ENCODE assay signal across 9 mouse cellular contexts in the genomic region with DNA sequence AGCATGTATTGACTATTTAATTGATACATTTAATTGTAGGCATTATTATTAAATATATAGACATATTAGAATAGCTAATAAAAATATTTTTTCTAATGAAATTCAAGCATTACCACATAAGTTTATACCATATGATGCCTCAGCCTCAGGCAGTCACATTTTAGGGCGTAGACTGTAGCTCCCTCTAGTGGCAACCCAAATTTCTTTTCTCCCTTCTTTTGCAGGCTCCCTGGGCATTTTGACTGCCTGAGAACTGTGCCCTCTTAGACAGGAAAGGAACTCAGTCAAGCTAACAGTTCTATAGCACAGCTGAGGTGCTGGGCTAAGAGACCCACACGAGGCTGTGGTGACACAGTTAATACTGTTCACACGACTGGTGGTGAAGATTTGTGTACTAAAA. TPM values are rescaled to one million over a fixed set of nuclear protein-coding genes. Genes with fewer than 3 reads are reported as not detected.
DNase-seq lines count a peak whose midpoint lies in the region; ATAC-seq and TF ChIP-seq lines count a peak whose summit lies in the region.
"Had no signal": no experiment of that assay in that cellular context is flagged by ENCODE, and none has a peak within 500 bp of the region (broad histone marks: within the 10 kb centered on the region; RNA-seq: fewer than 3 reads in every experiment).

No protein-coding gene starts in this region.

- DNase-seq in heart, adult 9 months (ENCODE audit: low spot score in 2 of 2): peak; percentile 15 to 43
- DNase-seq in MEL (ENCODE audit: low read depth, low spot score): peak; percentile 63
- peak; percentile 78 to 90 for DNase-seq in cerebellum, postnatal 10 days
- peak; percentile 32 to 72 for DNase-seq in heart, postnatal 14 days
- peak; percentile 75 for DNase-seq in layer of hippocampus, adult 9-10 months (ENCODE audit: low spot score)
- peak; percentile 63 for DNase-seq in mesoderm, embryonic 11.5 days (ENCODE audit: low read depth, low spot score)

- intact Hi-C loops in heart, postnatal 14 days (cut with DNase I): loop anchor here (1.0 to 10.0 kb wide), 3 partner anchors 51 to 450 kb away; no protein-coding TSS in a partner anchor

- H3K4me2 ChIP-seq in heart, embryonic 11.5 days: no peak overlapping the region

- no peak overlapping the region for H3K9ac ChIP-seq in heart, embryonic 11.5 days (ENCODE audit: low read depth, low read length)
- H3K9ac ChIP-seq in MEL (ENCODE audit: control insufficient read depth, low read depth, low read length, poor library complexity, severe bottlenecking): no peak overlapping the region

- no peak for ATAC-seq in heart, embryonic 11.5 days (replicated peaks; ENCODE audit: insufficient number of reproducible peaks, low FRiP score, low TSS enrichment)

- TF ChIP-seq EP300 in MEL (IDR thresholded peaks at IDR 0.05; ENCODE audit: low read depth in 1 of 2, low read length in 2 of 2): no peak

- H3K4me1 ChIP-seq in heart, embryonic 11.5 days (ENCODE audit: control insufficient read depth, insufficient read depth, low read length): no peaks in the 10 kb centered on the region
- peaks cover 0 to 4% of the 10 kb centered on the region in 2 experiments; a peak in 1 of 4 replicates for H3K4me1 ChIP-seq in MEL (ENCODE audit: control insufficient read depth in 1 of 2, insufficient read depth in 2 of 2, low read length in 2 of 2)
- peaks cover 5% of the 10 kb centered on the region; the same call in 1 of the 2 replicates for H3K4me1 ChIP-seq in small intestine, adult 2 months (ENCODE audit: control insufficient read depth, insufficient read depth, insufficient read length, low read length)

- H3K27ac ChIP-seq in heart, embryonic 11.5 days (ENCODE audit: low read depth, low read length): no peak overlapping the region
- no peak overlapping the region for H3K27ac ChIP-seq in MEL (ENCODE audit: control insufficient read depth, low read depth, low read length)
- no peak overlapping the region for H3K27ac ChIP-seq in small intestine, adult 2 months (ENCODE audit: insufficient read depth, low read depth, low read length)
- H3K27ac ChIP-seq: macrophage had no signal

- H3K4me3 ChIP-seq in heart, embryonic 11.5 days (ENCODE audit: low read depth, low read length): no peak overlapping the region
- no peak overlapping the region for H3K4me3 ChIP-seq in MEL (ENCODE audit: control insufficient read depth in 1 of 2, insufficient read depth in 1 of 2, low read depth in 2 of 2, low read length in 2 of 2)
- H3K4me3 ChIP-seq in small intestine, adult 2 months (ENCODE audit: low read depth, low read length): no peak overlapping the region

- 0 out of 2 replicates have a peak, but pooled peaks cover 3% of the 10 kb centered on the region for H3K27me3 ChIP-seq in heart, embryonic 11.5 days (ENCODE audit: control insufficient read depth, insufficient read depth, low read length)
- H3K27me3 ChIP-seq in MEL (ENCODE audit: control insufficient read depth in 1 of 2, insufficient read depth in 2 of 2, low read length in 2 of 2): no peaks in the 10 kb centered on the region
- H3K27me3 ChIP-seq in small intestine, adult 2 months (ENCODE audit: control insufficient read depth, insufficient read depth, low read length): no peaks in the 10 kb centered on the region

- no peak for TF ChIP-seq POLR2A in MEL (IDR thresholded peaks at IDR 0.05; ENCODE audit: control insufficient read depth in 1 of 2, insufficient read depth in 1 of 2, low read depth in 1 of 2, low read length in 2 of 2, poor library complexity in 1 of 2)
- TF ChIP-seq POLR2A in small intestine, adult 2 months (IDR thresholded peaks at IDR 0.05; ENCODE audit: low read depth, low read length): no peak

- TF ChIP-seq RAD21 in MEL (IDR thresholded peaks at IDR 0.05; ENCODE audit: low read depth, low read length): peak; percentile 91

- TF ChIP-seq CTCF in MEL (IDR thresholded peaks at IDR 0.05 in 2 of 3, conservative IDR thresholded peaks at IDR 0.05 in 1 of 3; ENCODE audit: control insufficient read depth in 1 of 3, insufficient read depth in 1 of 3, low read depth in 2 of 3, low read length in 3 of 3, poor library complexity in 1 of 3, severe bottlenecking in 1 of 3): peak; percentile 66 to 86 (median 79)
- TF ChIP-seq CTCF in small intestine, adult 2 months (IDR thresholded peaks at IDR 0.05; ENCODE audit: extremely low read depth, insufficient read length, insufficient replicate concordance, low read depth, low read length): peak; percentile 61; the same call in 1 of the 2 replicates

- 5% methylated on average over 3 of the region's 3 CpGs for WGBS in heart, embryonic 11.5 days (ENCODE audit: insufficient replicate concordance)
- WGBS in small intestine, adult 2 months: 3% methylated on average over 3 of the region's 3 CpGs

- no peaks in the 10 kb centered on the region for H3K9me3 ChIP-seq in heart, embryonic 11.5 days (replicated peaks; ENCODE audit: control insufficient read depth, low read length)
- no peaks in the 10 kb centered on the region for H3K9me3 ChIP-seq in MEL (replicated peaks; ENCODE audit: insufficient read depth, low read length)

- no peaks in the 10 kb centered on the region for H3K36me3 ChIP-seq in heart, embryonic 11.5 days (ENCODE audit: control insufficient read depth, insufficient read depth, low read length)
- H3K36me3 ChIP-seq in MEL (ENCODE audit: control insufficient read depth in 1 of 2, insufficient read depth in 2 of 2, low read length in 2 of 2): no peaks in the 10 kb centered on the region
- no peaks in the 10 kb centered on the region for H3K36me3 ChIP-seq in small intestine, adult 2 months (ENCODE audit: control insufficient read depth, insufficient read depth, low read length)

- no peaks in the 10 kb centered on the region for H3K79me2 ChIP-seq in MEL (ENCODE audit: control insufficient read depth, insufficient read depth, low read length, poor library complexity)

TF ChIP-seq in MEL, 35 proteins besides CTCF, POLR2A, EP300 and RAD21:
- TF ChIP-seq ZC3H11A (IDR thresholded peaks at IDR 0.05; ENCODE audit: low read depth, low read length) (peak; percentile 76), MYC (IDR thresholded peaks at IDR 0.05; ENCODE audit: low read depth, low read length) (no peak), SMC3 (IDR thresholded peaks at IDR 0.05; ENCODE audit: low read depth, low read length) (peak; percentile 85)
TF ChIP-seq in MEL: peak in this region for 2.

RNA-seq across cellular contexts. Expression of a gene that starts 12.3 kb away (rescaled TPM):
- polyA plus RNA-seq in heart, embryonic 11.5 days (2014; fragmentation: Nextera tagmentation; extraction: Ambion mirVana): 0.29 and 0.49 TPM in 2 replicates
- not detected in 2 replicates for total RNA-seq in MEL (2012; rRNA removed)
- polyA plus RNA-seq in MEL (2012; ENCODE audit: insufficient read depth in 1 of 2, insufficient read length in 2 of 2, low read depth in 1 of 2, low replicate concordance in 2 of 2, missing spikeins in 1 of 2): under 1 TPM in 1 of 2 experiments, not detected in 1; 0.39 TPM
- total RNA-seq in heart, postnatal 14 days (2021): not detected
- 2.0 and 6.1 TPM in 2 replicates for polyA plus RNA-seq in small intestine, adult 2 months (2012; rRNA removed)
- polyA plus RNA-seq: macrophage had no signal

Comparison
In these comparisons a context has a peak if more than half of its experiments do, and no peak if none do; other contexts are left out.
1. DNase-seq: peak in every context shown above with its lines; median percentile 84 in cerebellum, postnatal 10 days; 75 in layer of hippocampus, adult 9-10 months; 63 in MEL; 63 in mesoderm, embryonic 11.5 days; 52 in heart, postnatal 14 days; 29 in heart, adult 9 months.